Mouse (Mus musculus): ENCODE measurements at regions not wholly inside any gene's neighbourhood (a gene's known extent, or its start where the extent isn't known, plus 50 kb on each side); places are given as distances from the start of the nearest gene placed in this dataset.

DNA sequence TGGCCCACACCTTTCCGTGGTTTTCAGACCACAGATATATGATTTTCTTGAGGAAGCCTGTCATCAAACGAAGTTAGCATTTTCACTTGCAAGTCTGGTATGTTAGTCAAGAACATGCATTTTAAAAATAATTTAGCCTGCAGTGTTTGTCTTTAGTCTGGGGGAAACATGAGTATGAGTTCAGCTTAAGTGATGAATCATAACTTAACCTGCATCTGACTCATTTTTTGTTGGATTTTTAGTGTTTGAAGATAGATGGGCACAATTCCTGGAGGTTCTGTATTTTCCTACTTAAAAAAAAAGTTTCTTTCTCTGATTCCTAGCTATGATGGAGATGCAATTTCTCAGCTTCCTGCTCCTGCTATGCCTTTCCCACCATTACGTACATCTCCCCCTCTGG lies 95.8 kb upstream of the 1700020N01Rik start:
- H3K4me3 ChIP-seq (ENCODE audit: insufficient read depth, low read length): no peak overlapping the region
- TF ChIP-seq POLR2A (IDR thresholded peaks at IDR 0.05; ENCODE audit: extremely low read depth, insufficient read depth, low read length) (no peak), CTCF (IDR thresholded peaks at IDR 0.05; ENCODE audit: extremely low read depth, insufficient read depth, low read length) (no peak)
- no peak overlapping the region for H3K27ac ChIP-seq (ENCODE audit: insufficient read depth, low read length)
- no peaks in the 10 kb centered on the region; the same call in 1 of the 2 replicates for H3K4me1 ChIP-seq (ENCODE audit: control insufficient read depth, insufficient read depth, low read length)

DNA sequence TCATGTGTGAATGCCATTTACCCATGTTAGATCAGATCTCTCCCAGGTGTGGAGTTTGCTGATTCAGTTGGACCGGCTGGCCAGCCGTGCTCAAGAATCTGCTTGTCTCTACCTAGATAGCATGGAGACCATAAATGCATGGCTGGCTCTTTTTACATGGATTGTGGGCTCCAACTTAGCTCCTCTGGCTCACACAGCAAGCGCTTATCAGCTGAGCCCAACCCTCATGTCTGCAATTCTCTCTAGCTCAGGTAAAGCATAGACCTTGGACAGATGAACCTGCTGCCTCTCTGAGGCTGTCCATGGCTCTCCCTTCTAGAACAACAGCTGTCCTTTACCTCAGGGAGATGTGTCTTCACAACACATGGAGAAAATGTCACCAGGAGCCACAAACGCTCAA lies 94.8 kb upstream of the 1700020N01Rik start:
- no peaks in the 10 kb centered on the region; the same call in 1 of the 2 replicates for H3K4me1 ChIP-seq (ENCODE audit: control insufficient read depth, insufficient read depth, low read length)
- no peak overlapping the region for H3K4me3 ChIP-seq (ENCODE audit: insufficient read depth, low read length)
- no peak overlapping the region for H3K27ac ChIP-seq (ENCODE audit: insufficient read depth, low read length)
- TF ChIP-seq POLR2A (IDR thresholded peaks at IDR 0.05; ENCODE audit: extremely low read depth, insufficient read depth, low read length) (no peak), CTCF (IDR thresholded peaks at IDR 0.05; ENCODE audit: extremely low read depth, insufficient read depth, low read length) (no peak)

DNA sequence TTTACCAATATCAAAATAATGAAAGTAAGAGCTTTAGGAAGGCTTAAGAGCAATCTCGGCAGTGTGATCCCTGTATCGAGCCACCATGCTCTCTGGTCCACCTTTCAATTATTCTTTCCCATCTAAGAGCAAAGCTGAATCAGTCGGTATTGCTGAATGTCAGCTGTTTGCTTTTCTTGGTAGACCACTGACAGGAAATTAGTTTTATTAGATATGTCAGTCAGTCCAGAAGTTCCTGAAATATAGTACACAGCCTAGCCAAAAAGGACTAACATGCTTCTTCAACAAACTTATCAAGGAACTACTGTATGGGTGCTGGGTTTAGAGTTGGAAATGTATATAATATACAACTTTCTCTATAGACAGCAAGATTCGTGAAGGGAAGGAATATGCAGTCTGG lies 91.3 kb upstream of the 1700020N01Rik start:
- no peaks in the 10 kb centered on the region; the same call in 1 of the 2 replicates for H3K4me1 ChIP-seq (ENCODE audit: control insufficient read depth, insufficient read depth, low read length)
- no peak for TF ChIP-seq CTCF (IDR thresholded peaks at IDR 0.05; ENCODE audit: extremely low read depth, insufficient read depth, low read length)
- no peak for TF ChIP-seq POLR2A (IDR thresholded peaks at IDR 0.05; ENCODE audit: extremely low read depth, insufficient read depth, low read length)
- no peak overlapping the region for H3K27ac ChIP-seq (ENCODE audit: insufficient read depth, low read length)
- H3K4me3 ChIP-seq (ENCODE audit: insufficient read depth, low read length): no peak overlapping the region

DNA sequence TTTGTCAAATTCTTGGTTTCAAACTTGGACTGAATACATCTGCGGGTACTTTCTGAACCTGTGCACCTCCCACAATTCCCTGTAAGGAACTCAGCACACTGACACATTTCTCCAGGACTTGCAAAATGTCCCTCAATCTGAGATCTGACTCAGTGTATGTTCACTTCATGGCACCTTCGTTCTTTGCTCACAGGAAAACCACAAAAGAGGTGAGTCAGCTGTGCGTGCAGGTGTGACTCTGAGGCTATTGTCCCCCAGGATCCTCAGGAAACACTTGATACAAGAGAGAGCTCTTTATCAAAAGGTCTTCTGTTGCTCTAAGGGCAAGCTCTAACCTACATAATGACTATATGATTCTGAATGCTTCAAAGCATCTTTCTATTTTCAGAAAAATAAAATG lies 88.5 kb upstream of the 1700020N01Rik start:
- TF ChIP-seq POLR2A (IDR thresholded peaks at IDR 0.05; ENCODE audit: extremely low read depth, insufficient read depth, low read length) (no peak), CTCF (IDR thresholded peaks at IDR 0.05; ENCODE audit: extremely low read depth, insufficient read depth, low read length) (no peak)
- no peak overlapping the region for H3K27ac ChIP-seq (ENCODE audit: insufficient read depth, low read length)
- H3K4me1 ChIP-seq (ENCODE audit: control insufficient read depth, insufficient read depth, low read length): no peaks in the 10 kb centered on the region; the same call in 1 of the 2 replicates
- H3K4me3 ChIP-seq (ENCODE audit: insufficient read depth, low read length): no peak overlapping the region

DNA sequence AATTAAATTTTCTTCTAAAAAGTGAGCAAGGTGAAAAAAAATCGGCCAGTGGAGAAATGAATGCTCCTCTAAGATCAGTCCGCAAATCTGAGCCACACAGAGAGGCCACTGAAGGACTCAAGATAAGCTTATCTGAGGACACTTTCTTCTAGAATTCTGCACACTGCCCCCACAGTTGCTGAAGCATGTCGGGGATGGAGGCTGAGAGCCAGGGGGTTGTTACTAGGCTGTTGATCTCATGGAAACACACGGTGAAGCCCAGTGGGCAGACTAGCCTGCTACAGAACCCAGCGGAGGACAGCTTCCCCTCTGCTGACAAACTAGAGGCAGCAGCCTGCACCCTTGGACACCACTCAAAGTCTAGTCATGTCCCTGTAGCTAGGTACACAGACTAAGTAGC lies 81.6 kb upstream of the 1700020N01Rik start:
- H3K4me1 ChIP-seq (ENCODE audit: control insufficient read depth, insufficient read depth, low read length): no peaks in the 10 kb centered on the region
- no peak overlapping the region for H3K4me3 ChIP-seq (ENCODE audit: insufficient read depth, low read length)
- TF ChIP-seq POLR2A (IDR thresholded peaks at IDR 0.05; ENCODE audit: extremely low read depth, insufficient read depth, low read length): no peak
- no peak for TF ChIP-seq CTCF (IDR thresholded peaks at IDR 0.05; ENCODE audit: extremely low read depth, insufficient read depth, low read length)
- no peak overlapping the region for H3K27ac ChIP-seq (ENCODE audit: insufficient read depth, low read length)

DNA sequence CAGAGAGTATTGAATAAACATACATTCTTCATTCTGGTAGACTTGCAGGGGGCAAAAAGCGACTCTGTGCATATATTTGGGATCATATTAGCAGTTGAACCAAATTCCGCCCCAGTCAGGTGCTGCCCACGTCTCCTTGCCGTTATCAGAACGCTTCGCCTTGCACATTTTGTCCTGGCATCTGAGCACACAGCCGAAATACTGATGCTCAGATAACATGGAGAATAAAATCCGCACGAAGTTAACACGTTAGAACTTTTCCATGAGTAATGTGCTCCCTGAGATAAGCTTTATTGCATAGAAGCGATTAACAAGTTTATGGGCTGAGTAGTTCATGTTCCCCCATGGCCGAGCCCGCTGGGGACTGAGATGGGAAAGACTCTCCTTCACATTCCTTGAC lies 80.5 kb upstream of the 1700020N01Rik start:
- Histone ChIP-seq H3K27ac (ENCODE audit: insufficient read depth, low read length) (no peak overlapping the region), H3K4me3 (ENCODE audit: insufficient read depth, low read length) (no peak overlapping the region), H3K4me1 (ENCODE audit: control insufficient read depth, insufficient read depth, low read length) (no peaks in the 10 kb centered on the region)
- TF ChIP-seq POLR2A (IDR thresholded peaks at IDR 0.05; ENCODE audit: extremely low read depth, insufficient read depth, low read length) (no peak), CTCF (IDR thresholded peaks at IDR 0.05; ENCODE audit: extremely low read depth, insufficient read depth, low read length) (no peak)

DNA sequence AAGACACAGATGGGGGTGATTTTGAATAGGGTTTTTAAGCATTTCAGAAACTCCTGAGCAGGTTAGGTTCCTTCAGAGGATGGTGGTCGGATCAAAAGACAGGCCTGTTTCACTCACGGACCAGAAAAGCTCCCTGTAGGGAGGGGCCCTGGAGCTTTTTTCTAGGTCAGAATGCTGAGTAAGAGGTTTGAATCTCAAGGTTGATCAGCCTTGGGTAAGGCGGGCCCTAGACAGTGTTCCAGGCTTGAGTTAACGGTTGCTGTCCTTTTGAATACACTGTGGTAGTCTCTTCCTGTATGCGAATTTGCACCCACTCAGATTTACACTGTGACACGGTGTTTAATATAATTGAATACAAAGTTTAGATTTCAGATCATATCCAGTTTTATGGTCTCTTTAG lies 75.2 kb upstream of the 1700020N01Rik start:
- no peak for TF ChIP-seq CTCF (IDR thresholded peaks at IDR 0.05; ENCODE audit: extremely low read depth, insufficient read depth, low read length)

DNA sequence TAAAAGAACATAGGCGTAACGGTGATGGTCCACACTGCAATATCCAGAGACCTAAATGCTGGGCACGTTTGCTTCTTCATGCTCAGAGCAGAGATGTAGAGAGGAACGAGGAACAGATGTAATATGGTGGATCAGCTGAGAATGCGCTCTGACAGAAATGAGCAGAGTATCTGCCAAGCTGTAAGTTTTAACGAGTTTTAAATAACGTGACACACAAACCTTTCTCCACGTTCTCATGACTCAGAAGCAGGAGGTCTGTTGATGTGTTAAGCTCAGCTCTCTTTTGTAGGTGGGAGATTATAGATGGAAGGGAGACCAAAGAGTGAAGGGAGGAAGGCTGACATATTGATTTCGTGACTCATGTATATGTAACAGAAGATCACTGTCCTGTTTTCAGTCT lies 72.1 kb upstream of the 1700020N01Rik start:
- Histone ChIP-seq H3K4me1 (ENCODE audit: control insufficient read depth, insufficient read depth, low read length) (no peaks in the 10 kb centered on the region; the same call in 1 of the 2 replicates), H3K4me3 (ENCODE audit: insufficient read depth, low read length) (no peak overlapping the region), H3K27ac (ENCODE audit: insufficient read depth, low read length) (no peak overlapping the region)
- TF ChIP-seq POLR2A (IDR thresholded peaks at IDR 0.05; ENCODE audit: extremely low read depth, insufficient read depth, low read length): no peak
- no peak for TF ChIP-seq CTCF (IDR thresholded peaks at IDR 0.05; ENCODE audit: extremely low read depth, insufficient read depth, low read length)

More for the DNA sequence above, 75.2 kb upstream of the 1700020N01Rik start:
- no peak overlapping the region for H3K4me3 ChIP-seq (ENCODE audit: insufficient read depth, low read length)
- H3K4me1 ChIP-seq (ENCODE audit: control insufficient read depth, insufficient read depth, low read length): no peaks in the 10 kb centered on the region; the same call in 1 of the 2 replicates
- H3K27ac ChIP-seq (ENCODE audit: insufficient read depth, low read length): no peak overlapping the region

DNA sequence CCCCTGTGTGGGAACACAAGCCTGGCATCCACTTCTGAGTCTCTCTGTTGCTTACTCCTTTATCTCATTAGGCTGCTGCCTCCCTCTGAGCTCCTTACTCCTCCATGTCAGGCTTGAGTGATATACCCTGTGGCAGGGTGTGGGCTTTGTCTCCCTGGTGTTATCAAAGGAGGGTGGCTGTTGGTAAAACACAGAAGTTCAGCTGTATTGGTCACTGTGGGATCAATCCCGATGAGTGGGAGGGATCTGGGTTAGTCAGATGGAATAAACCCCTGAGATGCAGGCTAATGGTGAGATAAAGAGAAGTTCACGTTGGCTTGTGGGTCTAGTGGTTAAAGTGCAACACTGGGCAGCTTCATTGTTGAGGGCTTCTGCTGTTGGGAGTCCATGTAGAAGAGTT lies 67.4 kb upstream of the 1700020N01Rik start:
- no peak overlapping the region for H3K27ac ChIP-seq (ENCODE audit: insufficient read depth, low read length)
- TF ChIP-seq CTCF (IDR thresholded peaks at IDR 0.05; ENCODE audit: extremely low read depth, insufficient read depth, low read length): no peak
- no peak for TF ChIP-seq POLR2A (IDR thresholded peaks at IDR 0.05; ENCODE audit: extremely low read depth, insufficient read depth, low read length)
- H3K4me3 ChIP-seq (ENCODE audit: insufficient read depth, low read length): no peak overlapping the region
- peaks cover 5% of the 10 kb centered on the region for H3K4me1 ChIP-seq (ENCODE audit: control insufficient read depth, insufficient read depth, low read length)

DNA sequence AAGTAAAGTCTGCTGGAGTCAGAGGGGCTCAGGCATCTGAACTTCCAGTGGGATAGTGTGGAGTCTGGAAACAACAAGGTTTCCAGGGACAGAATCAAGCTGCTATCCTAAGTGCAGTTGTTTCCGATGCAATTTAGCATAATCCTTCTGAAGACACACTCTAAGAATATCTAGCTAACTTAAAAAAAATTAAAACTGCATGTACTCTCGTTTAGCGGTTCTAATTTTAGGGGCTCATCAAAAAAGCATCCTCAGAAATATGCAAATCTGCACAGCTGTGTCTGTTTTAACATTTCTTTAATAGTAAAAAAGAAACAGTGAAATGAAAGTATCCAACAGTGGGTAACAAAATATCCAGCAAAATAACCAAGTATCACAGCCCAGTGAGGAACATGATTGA lies 64.5 kb upstream of the 1700020N01Rik start:
- no peak overlapping the region for H3K27ac ChIP-seq (ENCODE audit: insufficient read depth, low read length)
- H3K4me1 ChIP-seq (ENCODE audit: control insufficient read depth, insufficient read depth, low read length): peaks cover 5% of the 10 kb centered on the region
- H3K4me3 ChIP-seq (ENCODE audit: insufficient read depth, low read length): no peak overlapping the region
- TF ChIP-seq CTCF (IDR thresholded peaks at IDR 0.05; ENCODE audit: extremely low read depth, insufficient read depth, low read length): no peak
- TF ChIP-seq POLR2A (IDR thresholded peaks at IDR 0.05; ENCODE audit: extremely low read depth, insufficient read depth, low read length): no peak
